Mouse (Mus musculus) forebrain, embryonic 10.5 days (tissue): ENCODE data around the gene Cdh3. TPM values are rescaled to one million over a fixed set of nuclear protein-coding genes. Genes with fewer than 3 reads are reported as not detected.

Experiments
- DNase-seq: peaks from one replicate; pipeline ENCODE4 v3.0.0-alpha.2; 2017; ENCODE audit warnings: low spot score; ENCODE audit errors: extremely low spot score
- H3K27ac ChIP-seq: fragments of 300-500 bp; sonication (generic); 2 replicates; pipeline ENCODE4 v1.5.1; 2016; ENCODE audit warnings: mild to moderate bottlenecking
- H3K27me3 ChIP-seq: fragments of 300-500 bp; sonication (generic); 2 replicates; pipeline ENCODE4 v1.6.1; 2016; ENCODE audit warnings: mild to moderate bottlenecking; ENCODE audit not compliant: poor library complexity, severe bottlenecking
- H3K36me3 ChIP-seq: fragments of 300-500 bp; sonication (generic); replicated peaks from 2 replicates; pipeline ENCODE4 v1.6.1; 2016; ENCODE audit warnings: mild to moderate bottlenecking, moderate library complexity
- H3K4me1 ChIP-seq: fragments of 300-500 bp; sonication (generic); 2 replicates; pipeline ENCODE4 v1.6.1; 2016
- H3K4me3 ChIP-seq: fragments of 300-500 bp; sonication (generic); 2 replicates; pipeline ENCODE4 v1.5.1; 2016; ENCODE audit warnings: mild to moderate bottlenecking, moderate library complexity
- H3K9me3 ChIP-seq: fragments of 300-500 bp; sonication (generic); 2 replicates; pipeline ENCODE4 v1.6.1; 2016; ENCODE audit warnings: mild to moderate bottlenecking, moderate library complexity
- WGBS: fragments of 180-500 bp; shearing (Covaris S2); methylation state at CpG from one replicate; pipeline ENCODE4 v1.1.7; 2016; 5-methylcytosine and 5-hydroxymethylcytosine counted together
- polyA plus RNA-seq: library from polyadenylated mRNA; unstranded; fragments of >200 nt; fragmentation: Nextera tagmentation; extraction: Ambion mirVana; gene quantifications from 2 replicates; pipeline ENCODE4 v1.2.1, GENCODE M21; 2016

The Cdh3 gene
- polyA plus RNA-seq, 1 experiment from 2014 or later = 11.2 TPM

DNA sequence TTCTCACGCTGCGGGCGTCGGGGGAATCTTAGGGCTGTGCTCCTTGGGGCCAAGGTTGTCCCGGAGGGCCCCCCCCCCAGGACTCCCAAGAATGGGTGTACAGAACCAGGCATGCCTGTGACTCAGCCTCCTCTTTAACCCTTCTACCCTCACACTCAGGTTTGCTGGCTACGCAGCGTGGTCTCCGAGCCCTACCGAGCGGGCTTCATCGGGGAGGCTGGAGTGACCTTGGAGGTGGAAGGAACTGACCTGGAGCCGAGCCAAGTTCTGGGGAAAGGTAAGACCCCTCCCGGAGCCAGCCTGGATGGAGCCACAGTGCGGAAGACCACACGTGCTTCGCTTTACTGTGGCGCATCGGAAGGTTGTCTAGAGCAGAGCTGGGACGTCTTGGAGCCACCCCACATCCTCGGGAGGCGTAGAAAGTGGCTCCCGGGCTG is 392 bp downstream of the Cdh3 start:
- Histone ChIP-seq H3K9me3 (no peaks in the 10 kb centered on the region), H3K27me3 (peaks cover 81% of the 10 kb centered on the region), H3K27ac (peak overlapping the region; percentile 82), H3K36me3 (no peaks in the 10 kb centered on the region), H3K4me3 (peak overlapping the region; percentile 54), H3K4me1 (peaks cover 51% of the 10 kb centered on the region)
- no peak for DNase-seq
- WGBS = 2% methylated on average over 22 of the region's 22 CpGs

GRCm38 (mm10) chr8:106511531-106512041 is 895 bp downstream of the Cdh3 start:
- peak overlapping the region; percentile 82 for H3K27ac ChIP-seq
- H3K4me3 ChIP-seq = peak overlapping the region; percentile 54
- peaks cover 52% of the 10 kb centered on the region for H3K4me1 ChIP-seq
- peaks cover 76% of the 10 kb centered on the region for H3K27me3 ChIP-seq
- H3K9me3 ChIP-seq = no peaks in the 10 kb centered on the region
- peak; percentile 68 for DNase-seq
- no peaks in the 10 kb centered on the region for H3K36me3 ChIP-seq
- under 1% methylated on average over 29 of the region's 30 CpGs for WGBS

GRCm38 (mm10) chr8:106512475-106513150 is 1.9 kb downstream of the Cdh3 start:
- H3K27ac ChIP-seq = peak overlapping the region; percentile 82; the same call in 1 of the 2 replicates
- H3K4me3 ChIP-seq = no peak overlapping the region; the same call in 1 of the 2 replicates
- no peaks in the 10 kb centered on the region for H3K9me3 ChIP-seq
- no peaks in the 10 kb centered on the region for H3K36me3 ChIP-seq
- H3K4me1 ChIP-seq = peaks cover 47% of the 10 kb centered on the region
- peaks cover 66% of the 10 kb centered on the region for H3K27me3 ChIP-seq
- no peak for DNase-seq
- WGBS = 61% methylated on average over 7 of the region's 7 CpGs

- Histone ChIP-seq H3K27me3 (peaks cover 32% of the 10 kb centered on the region), H3K9me3 (no peaks in the 10 kb centered on the region), H3K36me3 (no peaks in the 10 kb centered on the region), H3K4me1 (peaks cover 25% of the 10 kb centered on the region), H3K4me3 (no peak overlapping the region), H3K27ac (no peak overlapping the region)
- 25% methylated on average over 1 of the region's 1 CpGs for WGBS
- no peak for DNase-seq
Observed at GRCm38 (mm10) chr8:106515946-106516479, 5.3 kb downstream of the Cdh3 start.

DNA sequence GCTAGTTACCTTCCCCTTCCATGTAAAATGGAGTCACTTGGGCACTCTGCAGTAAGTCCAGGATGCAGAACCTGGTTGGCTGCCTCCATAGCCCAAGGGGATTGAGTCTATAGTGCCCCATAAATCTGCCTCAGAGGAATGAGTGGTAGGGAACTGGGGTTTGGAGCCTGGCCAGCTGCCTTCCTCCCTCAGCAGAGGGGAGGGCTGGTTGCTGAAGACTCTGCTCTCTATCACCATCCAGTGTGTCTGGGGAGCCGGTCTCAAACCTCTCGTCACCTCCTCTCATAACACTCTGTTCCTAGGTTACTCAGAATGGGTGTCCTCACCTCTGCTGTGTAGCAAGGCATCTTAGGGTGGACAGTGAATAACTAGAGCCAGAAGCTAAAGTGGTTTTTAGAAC is 5.9 kb downstream of the Cdh3 start:
- whole genome bisulfite sequencing = 92% methylated on average over 2 of the region's 2 CpGs
- Histone ChIP-seq H3K9me3 (no peaks in the 10 kb centered on the region), H3K36me3 (no peaks in the 10 kb centered on the region), H3K4me1 (peaks cover 20% of the 10 kb centered on the region), H3K27ac (no peak overlapping the region), H3K4me3 (no peak overlapping the region), H3K27me3 (peaks cover 26% of the 10 kb centered on the region)
- DNase-seq = no peak

DNA sequence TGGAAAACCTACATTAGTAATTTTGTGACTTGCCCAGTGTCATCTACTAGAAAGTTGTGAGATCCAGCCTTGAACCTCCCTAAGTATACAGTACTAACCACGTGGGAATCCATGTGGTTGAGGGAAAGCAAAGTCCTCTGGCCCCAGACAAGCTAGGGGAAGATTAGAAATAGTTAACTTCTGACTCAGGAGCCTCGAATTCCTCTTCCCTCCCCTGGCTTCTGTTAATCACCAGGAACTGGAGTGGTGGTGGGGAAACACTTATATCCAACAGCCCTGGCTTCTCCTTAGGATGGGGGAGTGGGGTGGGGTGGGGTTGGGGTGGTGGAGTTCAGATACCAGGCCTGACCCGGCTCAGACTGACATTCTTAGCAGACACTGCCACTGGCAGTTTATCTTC is 8.1 kb downstream of the Cdh3 start:
- no peak for DNase-seq
- no peak overlapping the region for H3K4me3 ChIP-seq
- H3K27ac ChIP-seq = peak overlapping the region; percentile 30; the same call in 1 of the 2 replicates
- H3K36me3 ChIP-seq = no peaks in the 10 kb centered on the region; the same call in 1 of the 2 replicates
- H3K27me3 ChIP-seq = peaks cover 4% of the 10 kb centered on the region
- H3K4me1 ChIP-seq = peaks cover 8% of the 10 kb centered on the region; the same call in 1 of the 2 replicates
- H3K9me3 ChIP-seq = no peaks in the 10 kb centered on the region
- 39% methylated on average over 3 of the region's 3 CpGs for WGBS

- H3K27me3 ChIP-seq = no peaks in the 10 kb centered on the region
- DNase-seq = no peak
- 83% methylated on average over 7 of the region's 7 CpGs for WGBS
- no peaks in the 10 kb centered on the region; the same call in 1 of the 2 replicates for H3K36me3 ChIP-seq
- no peak overlapping the region for H3K27ac ChIP-seq
- H3K4me1 ChIP-seq = peaks cover 8% of the 10 kb centered on the region; the same call in 1 of the 2 replicates
- H3K9me3 ChIP-seq = no peaks in the 10 kb centered on the region
- no peak overlapping the region for H3K4me3 ChIP-seq
Observed at GRCm38 (mm10) chr8:106520578-106520977, 9.9 kb downstream of the Cdh3 start.

- H3K36me3 ChIP-seq = no peaks in the 10 kb centered on the region; the same call in 1 of the 2 replicates
- no peaks in the 10 kb centered on the region for H3K27me3 ChIP-seq
- no peak overlapping the region for H3K4me3 ChIP-seq
- no peak for DNase-seq
- H3K4me1 ChIP-seq = peaks cover 12% of the 10 kb centered on the region; the same call in 1 of the 2 replicates
- WGBS = 86% methylated on average over 9 of the region's 9 CpGs
- no peak overlapping the region for H3K27ac ChIP-seq
- H3K9me3 ChIP-seq = no peaks in the 10 kb centered on the region
Observed at GRCm38 (mm10) chr8:106521845-106522244, 11.2 kb downstream of the Cdh3 start.

DNA sequence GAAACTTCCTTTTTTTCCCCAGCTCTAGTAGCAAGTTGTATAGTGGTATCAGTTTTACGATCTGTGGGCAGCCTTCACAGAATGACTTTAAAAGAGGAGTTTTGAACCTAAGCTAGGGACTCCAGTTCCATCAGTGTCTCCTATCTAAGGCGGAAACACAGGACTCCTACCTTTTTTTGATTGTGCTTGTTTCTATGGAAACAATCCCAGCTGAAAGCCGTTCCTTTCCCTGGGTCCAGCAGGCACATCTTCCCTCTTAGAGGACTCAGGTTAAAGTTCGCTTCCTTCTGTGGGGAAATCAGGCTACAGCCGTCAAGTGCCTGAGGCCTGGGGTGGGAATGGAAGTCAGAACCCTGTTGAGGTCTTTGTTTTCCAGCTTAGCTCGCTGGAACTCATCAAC is 16.0 kb downstream of the Cdh3 start:
- peaks cover 10% of the 10 kb centered on the region; the same call in 1 of the 2 replicates for H3K4me1 ChIP-seq
- WGBS = 66% methylated on average over 6 of the region's 6 CpGs
- no peak overlapping the region for H3K4me3 ChIP-seq
- no peaks in the 10 kb centered on the region for H3K27me3 ChIP-seq
- DNase-seq = no peak
- no peak overlapping the region for H3K27ac ChIP-seq
- H3K9me3 ChIP-seq = no peaks in the 10 kb centered on the region
- no peaks in the 10 kb centered on the region; the same call in 1 of the 2 replicates for H3K36me3 ChIP-seq

DNA sequence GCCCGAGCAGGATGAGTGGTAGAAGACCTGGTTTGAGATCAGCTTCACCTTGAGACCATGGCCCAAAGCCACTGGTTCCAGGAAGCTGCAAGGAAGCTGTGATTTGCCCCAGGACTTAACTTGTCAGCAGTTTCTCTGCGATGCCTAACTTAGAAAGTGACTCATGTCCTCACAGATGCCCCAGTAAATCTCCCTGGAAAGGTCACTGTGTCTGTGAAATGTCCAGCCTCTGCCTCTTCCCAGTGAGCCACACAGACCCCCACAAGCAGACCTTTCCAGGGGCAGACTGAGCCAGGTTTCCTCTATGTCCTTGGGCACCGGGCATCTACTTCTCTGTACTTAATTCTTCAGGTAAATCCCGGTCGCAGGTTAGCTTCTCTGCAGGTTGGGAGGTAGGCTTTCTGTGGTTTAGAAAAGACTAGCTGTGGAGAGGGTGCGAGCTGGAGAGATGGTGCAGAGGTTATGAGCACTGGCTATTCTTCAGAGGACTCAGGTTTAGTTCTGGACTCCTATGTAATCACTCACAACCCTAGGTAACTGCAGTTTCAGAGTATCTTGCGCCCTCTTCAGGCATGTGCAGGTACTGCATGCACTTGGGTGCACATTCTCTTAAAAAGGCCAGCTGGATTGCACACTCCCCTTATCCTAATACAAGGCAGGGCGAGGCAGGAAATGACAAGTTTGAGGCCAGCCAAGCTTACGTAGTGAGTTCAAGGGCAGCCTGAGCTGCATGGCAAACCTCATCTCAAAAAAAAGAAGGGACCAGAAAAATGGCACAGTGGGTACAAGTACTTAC is 16.7 kb downstream of the Cdh3 start:
- H3K4me1 ChIP-seq = peaks cover 10% of the 10 kb centered on the region; the same call in 1 of the 2 replicates
- no peaks in the 10 kb centered on the region for H3K27me3 ChIP-seq
- WGBS = 89% methylated on average over 9 of the region's 9 CpGs
- H3K9me3 ChIP-seq = no peaks in the 10 kb centered on the region
- H3K27ac ChIP-seq = no peak overlapping the region
- no peak overlapping the region for H3K4me3 ChIP-seq
- H3K36me3 ChIP-seq = no peaks in the 10 kb centered on the region; the same call in 1 of the 2 replicates
- no peak for DNase-seq

DNA sequence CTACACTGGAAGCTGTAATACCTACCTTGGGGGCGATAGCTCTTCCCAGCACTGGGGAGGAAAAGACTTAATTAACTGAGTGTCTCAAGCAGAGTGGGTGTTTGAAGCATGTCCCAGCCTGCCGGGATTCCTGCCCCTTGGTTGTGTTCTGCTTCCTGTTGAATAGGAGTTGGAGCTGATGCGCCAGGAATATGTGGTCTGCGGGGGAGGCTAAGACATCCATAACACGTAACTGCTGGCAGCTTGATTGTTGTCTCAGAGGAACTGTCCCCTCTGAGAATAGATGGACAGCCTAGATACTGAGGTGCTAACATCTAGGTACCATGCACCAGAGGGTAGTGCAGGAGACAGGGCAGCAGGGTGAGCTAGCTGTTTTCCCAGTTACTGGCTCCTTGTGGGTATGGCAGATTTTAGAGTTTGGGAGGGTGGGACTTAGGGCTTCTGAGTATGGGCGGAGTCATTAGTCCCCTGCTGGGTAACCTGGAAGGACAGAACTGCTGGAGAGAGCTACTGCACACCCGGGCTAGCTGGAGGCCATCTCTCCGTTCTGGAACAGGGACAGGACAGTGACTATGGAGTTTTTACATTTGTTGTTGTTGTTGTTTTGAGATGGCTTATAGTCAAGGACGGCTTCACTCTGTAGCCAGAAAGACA is 18.0 kb downstream of the Cdh3 start:
- WGBS = 89% methylated on average over 9 of the region's 9 CpGs
- H3K36me3 ChIP-seq = no peaks in the 10 kb centered on the region; the same call in 1 of the 2 replicates
- no peaks in the 10 kb centered on the region for H3K9me3 ChIP-seq
- no peak overlapping the region for H3K4me3 ChIP-seq
- no peak overlapping the region for H3K27ac ChIP-seq
- no peak for DNase-seq
- no peaks in the 10 kb centered on the region for H3K27me3 ChIP-seq
- H3K4me1 ChIP-seq = peaks cover 10% of the 10 kb centered on the region; the same call in 1 of the 2 replicates

DNA sequence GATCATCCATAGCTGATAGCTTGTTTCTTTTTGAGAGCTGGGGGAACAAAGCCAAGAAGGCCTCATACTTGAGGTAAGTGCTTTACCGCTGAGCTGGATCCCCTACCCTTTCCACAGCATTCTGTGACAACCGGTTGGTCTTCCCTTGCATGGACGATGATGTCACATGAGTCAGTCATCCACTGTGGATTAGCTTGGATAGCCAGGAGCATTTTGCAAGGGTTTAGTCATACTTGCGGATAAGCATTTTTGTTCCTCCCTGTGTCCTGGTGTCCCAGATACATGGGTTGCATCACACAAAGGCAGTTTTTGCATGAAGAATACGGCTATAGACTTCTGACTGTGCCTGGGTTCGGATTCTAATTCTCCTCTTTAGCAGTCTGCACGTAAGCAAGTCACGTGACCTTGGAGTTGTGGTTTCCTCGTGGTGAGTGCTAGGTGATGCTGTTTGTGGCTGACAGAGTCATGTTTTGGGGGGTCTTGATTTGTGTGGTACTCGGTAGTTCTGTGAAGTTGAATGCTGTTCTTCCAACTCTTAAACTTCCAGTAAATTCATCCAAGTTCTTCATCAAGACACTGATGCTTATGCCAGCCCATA is 19.3 kb downstream of the Cdh3 start:
- Histone ChIP-seq H3K4me3 (no peak overlapping the region), H3K27me3 (no peaks in the 10 kb centered on the region), H3K27ac (no peak overlapping the region), H3K4me1 (peaks cover 10% of the 10 kb centered on the region; the same call in 1 of the 2 replicates), H3K9me3 (no peaks in the 10 kb centered on the region), H3K36me3 (no peaks in the 10 kb centered on the region; the same call in 1 of the 2 replicates)
- WGBS = 92% methylated on average over 10 of the region's 10 CpGs
- no peak for DNase-seq
